ENCODE assay signal across 14 mouse cellular contexts in the genomic region with DNA sequence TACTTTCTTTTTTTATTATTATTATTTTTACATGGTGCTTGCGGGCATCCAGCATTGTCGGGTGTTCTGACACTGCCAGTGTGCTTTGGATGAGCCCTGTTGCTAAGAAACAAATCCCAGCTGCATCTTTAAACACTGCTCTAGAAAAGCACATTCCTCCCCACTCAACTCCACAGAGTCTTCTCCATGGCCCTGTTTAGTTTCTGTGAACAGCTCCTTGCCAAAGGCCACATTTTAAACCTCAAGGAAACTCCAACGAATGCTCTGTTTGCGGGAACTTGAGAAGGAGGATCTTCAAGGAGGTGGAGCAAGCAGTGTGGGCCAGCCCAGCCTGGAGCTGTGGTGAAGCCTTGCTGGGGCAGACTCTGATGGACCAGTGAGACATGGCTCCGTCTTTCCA. TPM values are rescaled to one million over a fixed set of nuclear protein-coding genes. Genes with fewer than 3 reads are reported as not detected.
DNase-seq lines count a peak whose midpoint lies in the region; ATAC-seq lines count a peak whose summit lies in the region.
"Had no signal": no experiment of that assay in that cellular context is flagged by ENCODE, and none has a peak within 500 bp of the region (broad histone marks: within the 10 kb centered on the region; RNA-seq: fewer than 3 reads in every experiment).

No protein-coding gene starts in this region.

- peaks cover 30% of the 10 kb centered on the region for H3K4me1 ChIP-seq in hindbrain, embryonic 16.5 days (ENCODE audit: control insufficient read depth, insufficient read depth, low read depth, low read length)
- H3K4me1 ChIP-seq in hindbrain, embryonic 12.5 days: peaks cover 17% of the 10 kb centered on the region
- H3K4me1 ChIP-seq in lung, embryonic 16.5 days (replicated peaks; ENCODE audit: control insufficient read depth, insufficient read depth, low read length): 0 out of 2 replicates have a peak, but pooled peaks cover 3% of the 10 kb centered on the region
- peaks cover 8% of the 10 kb centered on the region; the same call in 1 of the 2 replicates for H3K4me1 ChIP-seq in intestine, embryonic 16.5 days (ENCODE audit: control insufficient read depth, insufficient read depth, low read length)
- H3K4me1 ChIP-seq in stomach, embryonic 15.5 days: peaks cover 10% of the 10 kb centered on the region; the same call in 1 of the 2 replicates

- no peaks in the 10 kb centered on the region for H3K36me3 ChIP-seq in hindbrain, embryonic 16.5 days (ENCODE audit: control insufficient read depth, insufficient read depth, low read length)
- H3K36me3 ChIP-seq in hindbrain, embryonic 12.5 days: no peaks in the 10 kb centered on the region
- H3K36me3 ChIP-seq in lung, embryonic 16.5 days (ENCODE audit: control insufficient read depth, insufficient read depth, low read length): no peaks in the 10 kb centered on the region
- no peaks in the 10 kb centered on the region for H3K36me3 ChIP-seq in intestine, embryonic 16.5 days (ENCODE audit: control insufficient read depth, insufficient read depth, low read length)
- no peaks in the 10 kb centered on the region for H3K36me3 ChIP-seq in stomach, embryonic 15.5 days
- H3K36me3 ChIP-seq: heart, embryonic 10.5 days; hindbrain, embryonic 10.5 days; neural tube, embryonic 12.5 days had no signal

- no peak overlapping the region for H3K27ac ChIP-seq in hindbrain, embryonic 16.5 days (ENCODE audit: low read depth, low read length)
- no peak overlapping the region for H3K27ac ChIP-seq in hindbrain, embryonic 12.5 days
- H3K27ac ChIP-seq in lung, embryonic 16.5 days (ENCODE audit: low read length): no peak overlapping the region
- H3K27ac ChIP-seq in intestine, embryonic 16.5 days (ENCODE audit: low read length): peak overlapping the region; percentile 57
- no peak overlapping the region for H3K27ac ChIP-seq in stomach, embryonic 15.5 days
- H3K27ac ChIP-seq: heart, embryonic 10.5 days; hindbrain, embryonic 10.5 days; liver, embryonic 14.5 days; neural tube, embryonic 12.5 days had no signal

- 50% methylated on average over 5 of the region's 5 CpGs for WGBS in hindbrain, embryonic 16.5 days
- WGBS in hindbrain, embryonic 12.5 days: 55% methylated on average over 5 of the region's 5 CpGs
- WGBS in lung, embryonic 16.5 days: 36% methylated on average over 5 of the region's 5 CpGs
- 33% methylated on average over 5 of the region's 5 CpGs for WGBS in intestine, embryonic 16.5 days
- 31% methylated on average over 5 of the region's 5 CpGs for WGBS in stomach, embryonic 15.5 days

- peak; percentile 3; the same call in 1 of the 2 replicates for ATAC-seq in hindbrain, embryonic 16.5 days
- ATAC-seq in hindbrain, embryonic 12.5 days (ENCODE audit: low FRiP score): no peak
- 0 out of 2 replicates have a peak, but pooled peaks have one; percentile 16 for ATAC-seq in lung, embryonic 16.5 days (ENCODE audit: low read depth)
- peak; percentile 65 for ATAC-seq in intestine, embryonic 16.5 days
- ATAC-seq in stomach, embryonic 15.5 days (ENCODE audit: insufficient read depth, low FRiP score, low read depth): peak; percentile 33; the same call in 1 of the 2 replicates

- no peak for DNase-seq in lung, adult 18-20 months
- no peak for DNase-seq in cerebellum, adult 11-12 months
- DNase-seq: cerebellum, adult 2 months; right cerebral cortex, adult 18-20 months had no signal

- H3K9ac ChIP-seq in hindbrain, embryonic 16.5 days (ENCODE audit: low read depth, low read length): no peak overlapping the region
- no peak overlapping the region for H3K9ac ChIP-seq in hindbrain, embryonic 12.5 days
- H3K9ac ChIP-seq in lung, embryonic 16.5 days (ENCODE audit: low read length): no peak overlapping the region
- H3K9ac ChIP-seq in intestine, embryonic 16.5 days (ENCODE audit: low read depth, low read length): no peak overlapping the region
- H3K9ac ChIP-seq in stomach, embryonic 15.5 days: no peak overlapping the region
- H3K9ac ChIP-seq: liver, embryonic 14.5 days; neural tube, embryonic 12.5 days had no signal

- no peak overlapping the region for H3K4me2 ChIP-seq in hindbrain, embryonic 16.5 days (ENCODE audit: low read length)
- H3K4me2 ChIP-seq in hindbrain, embryonic 12.5 days (replicated peaks): no peak overlapping the region
- H3K4me2 ChIP-seq in lung, embryonic 16.5 days (ENCODE audit: low read depth, low read length): no peak overlapping the region
- H3K4me2 ChIP-seq in intestine, embryonic 16.5 days (ENCODE audit: low read depth, low read length): no peak overlapping the region
- no peak overlapping the region for H3K4me2 ChIP-seq in stomach, embryonic 15.5 days
- H3K4me2 ChIP-seq: neural tube, embryonic 12.5 days had no signal

- H3K4me3 ChIP-seq in hindbrain, embryonic 16.5 days (ENCODE audit: low read length): no peak overlapping the region
- no peak overlapping the region for H3K4me3 ChIP-seq in hindbrain, embryonic 12.5 days
- no peak overlapping the region for H3K4me3 ChIP-seq in lung, embryonic 16.5 days (ENCODE audit: low read length)
- H3K4me3 ChIP-seq in intestine, embryonic 16.5 days (ENCODE audit: low read length): no peak overlapping the region
- H3K4me3 ChIP-seq in stomach, embryonic 15.5 days (replicated peaks): no peak overlapping the region
- H3K4me3 ChIP-seq: heart, embryonic 10.5 days; hindbrain, embryonic 10.5 days; megakaryocyte, embryonic 14.5 days; neural tube, embryonic 12.5 days had no signal

- H3K27me3 ChIP-seq in hindbrain, embryonic 16.5 days (replicated peaks; ENCODE audit: control insufficient read depth, insufficient read depth, low read length): no peaks in the 10 kb centered on the region
- no peaks in the 10 kb centered on the region for H3K27me3 ChIP-seq in hindbrain, embryonic 12.5 days
- H3K27me3 ChIP-seq in lung, embryonic 16.5 days (ENCODE audit: control insufficient read depth, insufficient read depth, low read depth, low read length): no peaks in the 10 kb centered on the region
- no peaks in the 10 kb centered on the region for H3K27me3 ChIP-seq in intestine, embryonic 16.5 days (replicated peaks; ENCODE audit: control insufficient read depth, insufficient read depth, low read length)
- no peaks in the 10 kb centered on the region for H3K27me3 ChIP-seq in stomach, embryonic 15.5 days (replicated peaks)
- H3K27me3 ChIP-seq: neural tube, embryonic 12.5 days had no signal

- H3K9me3 ChIP-seq in hindbrain, embryonic 16.5 days (ENCODE audit: control insufficient read depth, low read length): no peaks in the 10 kb centered on the region
- no peaks in the 10 kb centered on the region for H3K9me3 ChIP-seq in hindbrain, embryonic 12.5 days (replicated peaks)
- H3K9me3 ChIP-seq in lung, embryonic 16.5 days (ENCODE audit: control insufficient read depth, low read length): no peaks in the 10 kb centered on the region
- no peaks in the 10 kb centered on the region for H3K9me3 ChIP-seq in intestine, embryonic 16.5 days (ENCODE audit: control insufficient read depth, low read length)
- H3K9me3 ChIP-seq in stomach, embryonic 15.5 days: no peaks in the 10 kb centered on the region
- H3K9me3 ChIP-seq: heart, embryonic 10.5 days; hindbrain, embryonic 10.5 days; megakaryocyte, embryonic 14.5 days; neural tube, embryonic 12.5 days had no signal

RNA-seq across cellular contexts. Expression of a gene that starts 22.6 kb away (rescaled TPM):
- polyA plus RNA-seq in hindbrain, embryonic 16.5 days (2015; fragmentation: Nextera tagmentation; extraction: Ambion mirVana): 15.1 and 18.6 TPM in 2 replicates
- polyA plus RNA-seq in hindbrain, embryonic 12.5 days (2016; fragmentation: Nextera tagmentation; extraction: Ambion mirVana): 1.3 and 1.7 TPM in 2 replicates
- 0.08 and 0.33 TPM in 2 replicates for polyA plus RNA-seq in lung, embryonic 16.5 days (2015; fragmentation: Nextera tagmentation; extraction: Ambion mirVana)
- 1.2 and 1.4 TPM in 2 replicates for polyA plus RNA-seq in intestine, embryonic 16.5 days (2015; fragmentation: Nextera tagmentation; extraction: Ambion mirVana)
- 1.6 and 2.0 TPM in 2 replicates for polyA plus RNA-seq in stomach, embryonic 15.5 days (2015; fragmentation: Nextera tagmentation; extraction: Ambion mirVana)
